In the genomic region with DNA sequence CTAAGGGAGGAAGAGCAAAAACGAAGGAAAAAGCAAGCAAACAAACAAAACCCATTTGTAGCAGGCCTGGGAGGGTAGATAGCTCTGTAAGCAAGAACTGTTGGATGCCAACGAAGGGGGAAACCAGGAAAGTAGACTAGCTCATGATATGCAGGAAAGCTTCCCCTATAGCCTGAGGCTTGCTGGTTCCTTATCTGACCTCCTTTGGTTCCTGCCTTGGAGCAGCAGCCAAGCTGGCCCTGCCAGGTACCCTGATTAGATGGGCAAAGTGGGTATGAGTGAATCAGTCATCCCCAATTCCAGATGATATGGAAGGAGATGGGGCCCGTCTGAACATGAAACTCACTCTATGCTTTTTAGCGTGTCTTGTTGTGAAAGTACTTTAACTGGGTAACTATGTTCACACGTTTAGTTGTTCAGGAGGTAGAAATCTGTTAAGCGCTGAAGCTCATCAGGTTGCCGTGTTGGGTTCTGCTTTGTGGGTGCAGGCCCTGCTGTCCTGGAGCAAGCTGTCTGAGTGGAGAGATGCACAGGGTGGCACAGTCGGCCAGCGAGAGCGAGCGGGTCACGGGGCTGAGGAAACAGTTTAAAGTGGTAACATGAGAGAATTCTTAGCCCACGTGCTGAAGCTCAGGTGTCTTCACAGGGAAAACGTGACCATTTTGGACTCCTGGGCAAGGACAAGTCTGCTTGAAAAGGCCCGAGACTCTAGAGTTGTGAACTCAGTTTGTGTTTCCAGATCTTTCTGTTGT, we compare ENCODE assay signal across 18 mouse cellular contexts. TPM values are rescaled to one million over a fixed set of nuclear protein-coding genes. Genes with fewer than 3 reads are reported as not detected.
DNase-seq lines count a peak whose midpoint lies in the region; ATAC-seq and TF ChIP-seq lines count a peak whose summit lies in the region.
"Had no signal": no experiment of that assay in that cellular context is flagged by ENCODE, and none has a peak within 500 bp of the region (broad histone marks: within the 10 kb centered on the region; RNA-seq: fewer than 3 reads in every experiment).

No protein-coding gene starts in this region.

- no peak overlapping the region for H3K4me2 ChIP-seq in kidney, embryonic 14.5 days (replicated peaks; ENCODE audit: low read depth, low read length)
- peak overlapping the region; percentile 53 for H3K4me2 ChIP-seq in heart, embryonic 15.5 days
- H3K4me2 ChIP-seq: embryonic facial prominence, embryonic 15.5 days; hindbrain, embryonic 12.5 days; limb, embryonic 15.5 days; midbrain, embryonic 11.5 days had no signal

- WGBS in heart, adult 2 months = 70% methylated on average over 15 of the region's 15 CpGs
- WGBS in kidney, embryonic 14.5 days = 75% methylated on average over 15 of the region's 15 CpGs
- 64% methylated on average over 15 of the region's 15 CpGs for WGBS in heart, embryonic 15.5 days

- H3K27me3 ChIP-seq in heart, adult 2 months (ENCODE audit: control insufficient read depth, insufficient read depth, low read length) = no peaks in the 10 kb centered on the region
- H3K27me3 ChIP-seq in kidney, embryonic 14.5 days (ENCODE audit: control insufficient read depth, insufficient read depth, low read length) = no peaks in the 10 kb centered on the region
- H3K27me3 ChIP-seq in MEL (ENCODE audit: control insufficient read depth in 1 of 2, insufficient read depth in 2 of 2, low read length in 2 of 2) = no peaks in the 10 kb centered on the region
- no peaks in the 10 kb centered on the region for H3K27me3 ChIP-seq in heart, embryonic 15.5 days
- H3K27me3 ChIP-seq: CH12.LX; embryonic facial prominence, embryonic 15.5 days; hindbrain, embryonic 12.5 days; limb, embryonic 15.5 days had no signal

- H3K27ac ChIP-seq in heart, adult 2 months = peak overlapping the region; percentile 95
- H3K27ac ChIP-seq in kidney, embryonic 14.5 days (ENCODE audit: low read depth, low read length) = no peak overlapping the region
- no peak overlapping the region for H3K27ac ChIP-seq in MEL (ENCODE audit: control insufficient read depth, low read depth, low read length)
- H3K27ac ChIP-seq in heart, embryonic 15.5 days = peak overlapping the region; percentile 92
- H3K27ac ChIP-seq: embryonic facial prominence, embryonic 15.5 days; hindbrain, embryonic 12.5 days; limb, embryonic 15.5 days had no signal

- H3K36me3 ChIP-seq in heart, adult 2 months (ENCODE audit: control insufficient read depth, insufficient read depth, low read length) = peaks cover 4% of the 10 kb centered on the region; the same call in 1 of the 2 replicates
- H3K36me3 ChIP-seq in kidney, embryonic 14.5 days (ENCODE audit: control insufficient read depth, insufficient read depth, low read length) = no peaks in the 10 kb centered on the region
- H3K36me3 ChIP-seq in MEL (ENCODE audit: control insufficient read depth in 1 of 2, insufficient read depth in 2 of 2, low read length in 2 of 2) = peaks cover 0 to 10% of the 10 kb centered on the region in 2 experiments; a peak in 2 of 4 replicates
- no peaks in the 10 kb centered on the region for H3K36me3 ChIP-seq in heart, embryonic 15.5 days
- H3K36me3 ChIP-seq: embryonic facial prominence, embryonic 15.5 days; hindbrain, embryonic 12.5 days; limb, embryonic 15.5 days had no signal

- peaks cover 4% of the 10 kb centered on the region for H3K4me1 ChIP-seq in heart, adult 2 months (ENCODE audit: control insufficient read depth, insufficient read depth, low read length)
- peaks cover 5% of the 10 kb centered on the region; the same call in 1 of the 2 replicates for H3K4me1 ChIP-seq in kidney, embryonic 14.5 days (ENCODE audit: control insufficient read depth, insufficient read depth, low read length)
- peaks cover 10 to 17% of the 10 kb centered on the region in 2 experiments for H3K4me1 ChIP-seq in MEL (ENCODE audit: control insufficient read depth in 1 of 2, insufficient read depth in 2 of 2, low read length in 2 of 2)
- H3K4me1 ChIP-seq in heart, embryonic 15.5 days (replicated peaks) = peaks cover 26% of the 10 kb centered on the region

- 0 out of 2 replicates have a peak, but pooled peaks have one; percentile 53 for TF ChIP-seq EP300 in heart, adult 2 months (IDR thresholded peaks at IDR 0.05; ENCODE audit: insufficient read depth, low read depth, low read length)
- TF ChIP-seq EP300 in MEL (IDR thresholded peaks at IDR 0.05; ENCODE audit: low read depth in 1 of 2, low read length in 2 of 2) = peak; percentile 39 to 56; a peak in 3 of 4 replicates

- H3K79me2 ChIP-seq in heart, adult 2 months (replicated peaks; ENCODE audit: control insufficient read depth, insufficient read depth, low read length) = no peaks in the 10 kb centered on the region
- H3K79me2 ChIP-seq in MEL (ENCODE audit: control insufficient read depth, insufficient read depth, low read length, poor library complexity) = no peaks in the 10 kb centered on the region

- peak in 1 of 2 experiments; percentile 42 for DNase-seq in heart, adult 2 months
- DNase-seq in heart, postnatal 25 days (ENCODE audit: low spot score) = no peak
- DNase-seq in kidney, adult 9 months = peak; percentile 72
- peak; percentile 32 for DNase-seq in MEL (ENCODE audit: low read depth, low spot score)
- DNase-seq in left cerebral cortex, adult 9 months (ENCODE audit: low spot score in 2 of 2) = no peak
- DNase-seq in left cerebral cortex, adult 8-10 months (ENCODE audit: low spot score in 2 of 2) = no peak
- DNase-seq: cerebellum, adult 18-20 months; cerebellum, postnatal 25 days; lung, adult 2 months; retina, postnatal 1 day had no signal

- peak; percentile 53; the same call in 1 of the 2 replicates for TF ChIP-seq POLR2A in heart, adult 2 months (IDR thresholded peaks at IDR 0.05; ENCODE audit: insufficient read depth, low read depth, low read length)
- TF ChIP-seq POLR2A in MEL (IDR thresholded peaks at IDR 0.05; ENCODE audit: control insufficient read depth in 1 of 2, insufficient read depth in 1 of 2, low read depth in 1 of 2, low read length in 2 of 2, poor library complexity in 1 of 2) = no peak

- peak overlapping the region; percentile 75 for H3K9ac ChIP-seq in heart, adult 2 months (ENCODE audit: low read depth, low read length)
- no peak overlapping the region for H3K9ac ChIP-seq in kidney, embryonic 14.5 days (ENCODE audit: low read depth, low read length)
- no peak overlapping the region for H3K9ac ChIP-seq in MEL (ENCODE audit: control insufficient read depth, low read depth, low read length, poor library complexity, severe bottlenecking)
- H3K9ac ChIP-seq in heart, embryonic 15.5 days = peak overlapping the region; percentile 43
- H3K9ac ChIP-seq: embryonic facial prominence, embryonic 15.5 days; hindbrain, embryonic 12.5 days; limb, embryonic 15.5 days had no signal

- no peak for TF ChIP-seq RAD21 in MEL (IDR thresholded peaks at IDR 0.05; ENCODE audit: low read depth, low read length)

- no peak for TF ChIP-seq CTCF in heart, adult 2 months (IDR thresholded peaks at IDR 0.05)
- no peak for TF ChIP-seq CTCF in MEL (IDR thresholded peaks at IDR 0.05 in 2 of 3, conservative IDR thresholded peaks at IDR 0.05 in 1 of 3; ENCODE audit: control insufficient read depth in 1 of 3, insufficient read depth in 1 of 3, low read depth in 2 of 3, low read length in 3 of 3, poor library complexity in 1 of 3, severe bottlenecking in 1 of 3)

- intact Hi-C loops in heart, adult 2 months (cut with DNase I) = no loop called here
- intact Hi-C loops in heart, postnatal 25 days (cut with DNase I) = loop anchor here (5.0 kb wide), 1 partner anchor 41 kb away; no protein-coding TSS in a partner anchor

- no peaks in the 10 kb centered on the region for H3K9me3 ChIP-seq in kidney, embryonic 14.5 days (ENCODE audit: control insufficient read depth, low read length)
- H3K9me3 ChIP-seq in MEL (replicated peaks; ENCODE audit: insufficient read depth, low read length) = no peaks in the 10 kb centered on the region
- H3K9me3 ChIP-seq in heart, embryonic 15.5 days (replicated peaks) = no peaks in the 10 kb centered on the region
- H3K9me3 ChIP-seq: embryonic facial prominence, embryonic 15.5 days; hindbrain, embryonic 12.5 days; limb, embryonic 15.5 days had no signal

- H3K4me3 ChIP-seq in heart, adult 2 months = peak overlapping the region; percentile 56
- no peak overlapping the region for H3K4me3 ChIP-seq in kidney, embryonic 14.5 days (ENCODE audit: low read length)
- no peak overlapping the region for H3K4me3 ChIP-seq in MEL (ENCODE audit: control insufficient read depth in 1 of 2, insufficient read depth in 1 of 2, low read depth in 2 of 2, low read length in 2 of 2)
- H3K4me3 ChIP-seq in heart, embryonic 15.5 days = peak overlapping the region; percentile 56
- H3K4me3 ChIP-seq: embryonic facial prominence, embryonic 15.5 days; hindbrain, embryonic 12.5 days; limb, embryonic 15.5 days had no signal

- ATAC-seq in kidney, embryonic 14.5 days (ENCODE audit: low FRiP score, low TSS enrichment) = no peak
- ATAC-seq in heart, embryonic 15.5 days (replicated peaks; ENCODE audit: insufficient number of reproducible peaks, insufficient read depth, low FRiP score, low read depth) = no peak
- ATAC-seq: forebrain, embryonic 16.5 days had no signal

TF ChIP-seq in MEL, 35 proteins besides CTCF, POLR2A, EP300 and RAD21:
- peak; percentile 34; the same call in 1 of the 2 replicates for TF ChIP-seq TAL1 (IDR thresholded peaks at IDR 0.05; ENCODE audit: low read length)
- peak; percentile 37; the same call in 1 of the 2 replicates for TF ChIP-seq GATA1 (IDR thresholded peaks at IDR 0.05; ENCODE audit: low read depth, low read length)
- TF ChIP-seq ELF1 (IDR thresholded peaks at IDR 0.05; ENCODE audit: low read depth, low read length) = no peak
- peak; percentile 44; the same call in 1 of the 2 replicates for TF ChIP-seq RCOR1 (IDR thresholded peaks at IDR 0.05; ENCODE audit: low read depth, low read length)
- TF ChIP-seq ETS1 (IDR thresholded peaks at IDR 0.05; ENCODE audit: low read depth, low read length) = peak; percentile 28; the same call in 1 of the 2 replicates

RNA-seq across cellular contexts. Expression of gene Zfp622, which starts 40.6 kb away (rescaled TPM):
- 10 to 100 TPM; 22.5 to 25.4 TPM for total RNA-seq in heart, adult 2 months (2021)
- 8.3 and 13.9 TPM in 2 replicates for polyA plus RNA-seq in heart, adult 2 months (2012; rRNA removed)
- total RNA-seq in heart, postnatal 25 days (2021) = 10 to 100 TPM; 21.1 to 22.2 TPM
- polyA plus RNA-seq in kidney, embryonic 14.5 days (2014; fragmentation: Nextera tagmentation; extraction: Ambion mirVana) = 38.1 and 38.4 TPM in 2 replicates
- total RNA-seq in MEL (2012; rRNA removed) = 66.8 and 77.2 TPM in 2 replicates
- polyA plus RNA-seq in MEL (2012; ENCODE audit: insufficient read depth in 1 of 2, insufficient read length in 2 of 2, low read depth in 1 of 2, low replicate concordance in 2 of 2, missing spikeins in 1 of 2) = 100 to 1,000 TPM in 1 of 2 experiments, not detected in 1; 106 TPM
- 16.4 and 20.2 TPM in 2 replicates for polyA plus RNA-seq in heart, embryonic 15.5 days (2015; fragmentation: Nextera tagmentation; extraction: Ambion mirVana)
- 10 to 100 TPM; 44.8 to 58.8 (median 49.7) TPM for total RNA-seq in left cerebral cortex, adult 8-10 months (2022)

Comparison
In these comparisons a context has a peak if more than half of its experiments do, and no peak if none do; other contexts are left out.
1. DNase-seq: peak in kidney, adult 9 months (single experiment) and MEL (single experiment); none in heart, postnatal 25 days (single experiment), left cerebral cortex, adult 9 months (0 of 2) and left cerebral cortex, adult 8-10 months (0 of 2).
2. H3K27ac ChIP-seq: peak in heart, adult 2 months (single experiment) and heart, embryonic 15.5 days (single experiment); none in kidney, embryonic 14.5 days (single experiment) and MEL (single experiment).
3. H3K4me3 ChIP-seq: peak in heart, adult 2 months (single experiment) and heart, embryonic 15.5 days (single experiment); none in kidney, embryonic 14.5 days (single experiment) and MEL (0 of 2).
4. H3K9ac ChIP-seq: peak in heart, adult 2 months (single experiment) and heart, embryonic 15.5 days (single experiment); none in kidney, embryonic 14.5 days (single experiment) and MEL (single experiment).